Mouse (Mus musculus) CH12.LX (cell line): ENCODE measurements around the gene Ect2l. TPM values are rescaled to one million over a fixed set of nuclear protein-coding genes. Genes with fewer than 3 reads are reported as not detected.

Experiments used
- DNase-seq: peaks from one replicate; pipeline ENCODE4 v3.0.0-alpha.2; 2013; ENCODE audit errors: extremely low read depth
- H3K27ac ChIP-seq: 2 replicates; pipeline ENCODE4 v1.5.1; 2012; ENCODE audit warnings: low read depth, mild to moderate bottlenecking, control low read depth, moderate library complexity; ENCODE audit not compliant: insufficient read depth
- H3K27me3 ChIP-seq: replicated peaks from 2 replicates; pipeline ENCODE3; 2012; ENCODE audit warnings: inconsistent platforms
- H3K36me3 ChIP-seq, 2 experiments: replicated peaks in 1 of 2; 2 replicates each; pipeline versions ENCODE3 to v1.6.1; 2012; ENCODE audit warnings: inconsistent platforms in 1 of 2, low read length in 1 of 2, mild to moderate bottlenecking in 1 of 2, mixed read lengths in 1 of 2, moderate library complexity in 1 of 2; ENCODE audit not compliant: control insufficient read depth in 1 of 2, insufficient read depth in 1 of 2
- H3K4me1 ChIP-seq, 2 experiments: 2 replicates each; pipeline ENCODE4 v1.6.1; 2012; ENCODE audit warnings: inconsistent platforms in 1 of 2, moderate library complexity in 1 of 2; ENCODE audit not compliant: insufficient read depth in 2 of 2, control insufficient read depth in 1 of 2
- H3K4me2 ChIP-seq: 2 replicates; pipeline ENCODE4 v1.6.1; 2012; ENCODE audit warnings: low read depth, mild to moderate bottlenecking, control low read depth; ENCODE audit not compliant: poor library complexity, insufficient read depth, severe bottlenecking
- H3K4me3 ChIP-seq, 3 experiments: fragments of 150-350 bp in 1 of 3; sonication (generic) in 1 of 3; replicated peaks in 1 of 3; 2 replicates each; pipeline versions ENCODE3 to v1.5.1; 2011 to 2012; ENCODE audit warnings: low read depth in 2 of 3, low read length in 2 of 3, mild to moderate bottlenecking in 2 of 3, moderate library complexity in 2 of 3, control low read depth in 1 of 3, improper control_type of control experiment in 1 of 3, inconsistent platforms in 1 of 3, mixed read lengths in 1 of 3; ENCODE audit not compliant: poor library complexity in 1 of 3
- H3K79me2 ChIP-seq: replicated peaks from 2 replicates; pipeline ENCODE4 v1.6.1; 2012; ENCODE audit warnings: mild to moderate bottlenecking, moderate library complexity; ENCODE audit not compliant: control insufficient read depth, poor library complexity, insufficient read depth, severe bottlenecking; ENCODE audit errors: extremely low read depth
- H3K9ac ChIP-seq: 2 replicates; pipeline ENCODE4 v1.6.1; 2012; ENCODE audit warnings: low read depth, mild to moderate bottlenecking, control low read depth, moderate library complexity; ENCODE audit not compliant: insufficient read depth
- H3K9me3 ChIP-seq: replicated peaks from 2 replicates; pipeline ENCODE3; 2012; ENCODE audit warnings: low read length, inconsistent platforms, mixed read lengths
- CHD2 ChIP-seq: IDR thresholded peaks from 2 replicates; pipeline ENCODE4 v1.6.1; 2011; ENCODE audit warnings: low read length, improper control_type of control experiment
- EP300 ChIP-seq: IDR thresholded peaks from 2 replicates; pipeline ENCODE4 v1.6.1; 2011; ENCODE audit warnings: low read length, improper control_type of control experiment
- ETS1 ChIP-seq: conservative IDR thresholded peaks from 2 replicates; pipeline ENCODE4 v1.6.1; 2012; ENCODE audit warnings: low read depth, mild to moderate bottlenecking, inconsistent platforms, low read length, improper control_type of control experiment, moderate library complexity
- GABPA ChIP-seq: IDR thresholded peaks from 2 replicates; pipeline ENCODE4 v1.6.1; 2012; ENCODE audit warnings: low read depth, low read length, improper control_type of control experiment, inconsistent platforms; ENCODE audit not compliant: insufficient replicate concordance
- HCFC1 ChIP-seq: IDR thresholded peaks from 2 replicates; pipeline ENCODE4 v1.6.1; 2012; ENCODE audit warnings: low read depth, mild to moderate bottlenecking, inconsistent platforms, low read length, improper control_type of control experiment
- IRF4 ChIP-seq: IDR thresholded peaks from 2 replicates; pipeline ENCODE4 v1.6.1; 2014; ENCODE audit warnings: low read depth, mild to moderate bottlenecking, inconsistent platforms, low read length, improper control_type of control experiment
- JUN ChIP-seq: IDR thresholded peaks from 2 replicates; pipeline ENCODE4 v1.6.1; 2011; ENCODE audit warnings: low read depth, mild to moderate bottlenecking, low read length, improper control_type of control experiment, moderate library complexity; ENCODE audit not compliant: insufficient read depth
- JUND ChIP-seq: conservative IDR thresholded peaks from 2 replicates; pipeline ENCODE4 v1.6.1; 2011; ENCODE audit warnings: low read depth, low read length, improper control_type of control experiment
- MAX ChIP-seq: IDR thresholded peaks from 2 replicates; pipeline ENCODE4 v1.6.1; 2011; ENCODE audit warnings: low read length, improper control_type of control experiment
- MAZ ChIP-seq: IDR thresholded peaks from 2 replicates; pipeline ENCODE4 v1.6.1; 2012; ENCODE audit warnings: low read depth, mild to moderate bottlenecking, inconsistent platforms, low read length, improper control_type of control experiment, moderate library complexity
- MEF2A ChIP-seq: IDR thresholded peaks from 2 replicates; pipeline ENCODE4 v1.6.1; 2014; ENCODE audit warnings: low read depth, mild to moderate bottlenecking, inconsistent platforms, low read length, improper control_type of control experiment, borderline replicate concordance
- MXI1 ChIP-seq: IDR thresholded peaks from 2 replicates; pipeline ENCODE4 v1.6.1; 2011; ENCODE audit warnings: mild to moderate bottlenecking, low read depth, low read length, improper control_type of control experiment
- MYC ChIP-seq: IDR thresholded peaks from 2 replicates; pipeline ENCODE4 v1.6.1; 2011; ENCODE audit warnings: low read depth, mild to moderate bottlenecking, improper control_type of control experiment, low read length
- POLR2A ChIP-seq: IDR thresholded peaks from 2 replicates; pipeline ENCODE4 v1.6.1; 2011; ENCODE audit warnings: low read depth, mild to moderate bottlenecking, improper control_type of control experiment, low read length
- POLR2AphosphoS2 ChIP-seq: IDR thresholded peaks from 2 replicates; pipeline ENCODE4 v1.6.1; 2011; ENCODE audit warnings: low read depth, low read length, improper control_type of control experiment
- RCOR1 ChIP-seq: conservative IDR thresholded peaks from 2 replicates; pipeline ENCODE4 v1.6.1; 2012; ENCODE audit warnings: low read depth, mild to moderate bottlenecking, inconsistent platforms, low read length, improper control_type of control experiment
- SIN3A ChIP-seq: IDR thresholded peaks from 2 replicates; pipeline ENCODE4 v1.6.1; 2012; ENCODE audit warnings: low read length, improper control_type of control experiment, inconsistent platforms
- SMC3 ChIP-seq: IDR thresholded peaks from 2 replicates; pipeline ENCODE4 v1.6.1; 2011; ENCODE audit warnings: low read depth, low read length, improper control_type of control experiment
- TBP ChIP-seq: conservative IDR thresholded peaks from 2 replicates; pipeline ENCODE4 v1.6.1; 2011; ENCODE audit warnings: low read depth, low read length, improper control_type of control experiment
- USF1 ChIP-seq: IDR thresholded peaks from 2 replicates; pipeline ENCODE4 v1.6.1; 2014; ENCODE audit warnings: low read depth, mild to moderate bottlenecking, inconsistent platforms, low read length, improper control_type of control experiment
- USF2 ChIP-seq: conservative IDR thresholded peaks from 2 replicates; pipeline ENCODE4 v1.6.1; 2011; ENCODE audit warnings: low read depth, low read length, improper control_type of control experiment
- ZC3H11A ChIP-seq: IDR thresholded peaks from 2 replicates; pipeline ENCODE4 v1.6.1; 2012; ENCODE audit warnings: low read depth, mild to moderate bottlenecking, inconsistent platforms, low read length, improper control_type of control experiment
- ZMIZ1 ChIP-seq: IDR thresholded peaks from 2 replicates; pipeline ENCODE4 v1.6.1; 2012; ENCODE audit warnings: low read depth, mild to moderate bottlenecking, inconsistent platforms, low read length, improper control_type of control experiment
- dilution Hi-C: fragments of 300-500 bp; cut with MboI; formaldehyde crosslinking; loops from 2 replicates; pipeline ENCODE4 v1.14.3; 2020; ENCODE audit warnings: low sequenced_read_pairs; ENCODE audit not compliant: extremely low pct_unique_long_range_greater_than_20kb, extremely low pct_ligation_motif_present
- in situ Hi-C: fragments of 300-500 bp; cut with MboI; formaldehyde crosslinking; loops from 3 replicates; pipeline ENCODE4 v1.14.3; 2019; ENCODE audit warnings: low sequenced_read_pairs, low pct_ligation_motif_present, low pct_unique_long_range_greater_than_20kb, mixed read lengths
- polyA plus RNA-seq: library from polyadenylated mRNA; unstranded; fragments of >175 nt; gene quantifications from 2 replicates; pipeline ENCODE4 v1.2.1, GENCODE M21; 2012; ENCODE audit warnings: low read depth; ENCODE audit not compliant: insufficient read length
- total RNA-seq, 2 experiments: library from RNA; depleted of rRNA; stranded (reverse); fragments of 300-350 nt in 1 of 2; fragments of >200 nt in 1 of 2; gene quantifications; 2 replicates each; pipeline ENCODE4 v1.2.3; 2012 to 2014

Gene Ect2l
- total and polyA plus RNA-seq, 3 experiments: not detected

- TF ChIP-seq CHD2 (no peak), HCFC1 (no peak)
- no peaks in the 10 kb centered on the region for H3K27me3 ChIP-seq
- no peaks in the 10 kb centered on the region for H3K9me3 ChIP-seq
- H3K79me2 ChIP-seq: no peaks in the 10 kb centered on the region
- no peak overlapping the region for H3K4me3 ChIP-seq
- no peaks in the 10 kb centered on the region for H3K4me1 ChIP-seq
- no peak for DNase-seq
- no peak overlapping the region for H3K4me2 ChIP-seq
- H3K36me3 ChIP-seq: no peaks in the 10 kb centered on the region
- in situ Hi-C loops: no loop called here
- dilution Hi-C loops: no loop called here
- H3K27ac ChIP-seq: no peak overlapping the region
- H3K9ac ChIP-seq: no peak overlapping the region
Measured at GRCm38 (mm10) chr10:18147224-18147623, 63.5 kb downstream of the Ect2l start.

DNA sequence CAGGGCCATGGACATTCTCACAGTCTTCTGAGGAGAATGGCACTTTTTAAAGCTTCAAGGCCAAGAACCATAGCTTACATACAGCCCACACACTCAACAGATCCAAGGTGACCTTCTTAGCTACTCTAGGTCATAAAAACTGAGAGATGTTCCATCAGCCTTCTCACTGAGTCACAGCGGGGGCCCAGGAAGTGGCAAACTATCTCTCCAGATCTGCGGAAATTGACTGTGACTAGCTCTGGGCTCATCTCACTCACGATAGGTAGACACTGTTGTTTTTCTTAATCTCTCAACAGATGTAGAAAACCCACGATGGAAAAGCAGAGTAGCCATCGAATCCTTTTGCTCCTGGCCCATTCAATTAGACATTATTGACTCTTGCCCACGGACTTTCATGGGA, 68.5 kb downstream of the Ect2l start:
- no peak for DNase-seq
- dilution Hi-C loops: no loop called here
- H3K27me3 ChIP-seq: no peaks in the 10 kb centered on the region
- H3K9ac ChIP-seq: no peak overlapping the region
- H3K4me3 ChIP-seq: no peak overlapping the region
- no peak overlapping the region for H3K4me2 ChIP-seq
- H3K4me1 ChIP-seq: no peaks in the 10 kb centered on the region
- TF ChIP-seq POLR2AphosphoS2: no peak
- no peak for TF ChIP-seq JUND
- TF ChIP-seq MYC: no peak
- TF ChIP-seq SIN3A: no peak
- TF ChIP-seq JUN: no peak
- no peak for TF ChIP-seq MAZ
- TF ChIP-seq USF2: no peak
- TF ChIP-seq HCFC1: no peak
- TF ChIP-seq POLR2A: no peak
- TF ChIP-seq ZC3H11A: no peak
- no peak overlapping the region for H3K27ac ChIP-seq
- in situ Hi-C loops: no loop called here
- no peaks in the 10 kb centered on the region for H3K9me3 ChIP-seq
- H3K36me3 ChIP-seq: no peaks in the 10 kb centered on the region
- no peaks in the 10 kb centered on the region for H3K79me2 ChIP-seq

DNA sequence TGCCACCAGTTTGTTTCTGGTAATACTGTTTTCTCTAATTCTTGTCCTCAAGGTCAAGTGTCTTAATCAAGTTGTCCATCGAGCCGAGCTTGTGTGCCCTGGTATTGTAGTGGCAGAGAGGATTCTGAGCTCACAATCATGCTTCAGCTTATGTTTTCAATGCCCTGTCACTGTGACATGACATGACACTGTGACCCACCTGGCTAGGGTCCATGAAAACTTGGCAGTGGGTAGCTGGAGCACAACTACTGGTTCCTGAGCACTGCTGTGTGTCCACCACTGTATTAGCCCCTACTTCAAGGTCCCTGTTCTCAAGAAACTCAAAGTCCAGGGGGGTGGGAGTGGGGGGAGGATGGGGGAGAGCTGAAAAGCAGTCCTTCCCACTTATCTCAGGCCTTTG, 69.3 kb downstream of the Ect2l start:
- Histone ChIP-seq H3K4me3 (no peak overlapping the region), H3K9ac (no peak overlapping the region), H3K36me3 (no peaks in the 10 kb centered on the region), H3K27ac (no peak overlapping the region), H3K4me1 (no peaks in the 10 kb centered on the region), H3K9me3 (no peaks in the 10 kb centered on the region), H3K27me3 (no peaks in the 10 kb centered on the region), H3K4me2 (no peak overlapping the region), H3K79me2 (no peaks in the 10 kb centered on the region)
- dilution Hi-C loops: no loop called here
- in situ Hi-C loops: no loop called here
- TF ChIP-seq MAX: no peak
- no peak for TF ChIP-seq ETS1
- no peak for TF ChIP-seq EP300
- TF ChIP-seq TBP: no peak
- TF ChIP-seq JUN: no peak
- no peak for TF ChIP-seq RCOR1
- no peak for TF ChIP-seq MYC
- TF ChIP-seq USF1: no peak
- TF ChIP-seq IRF4: no peak
- no peak for TF ChIP-seq ZMIZ1
- no peak for TF ChIP-seq MEF2A
- TF ChIP-seq MXI1: no peak
- no peak for TF ChIP-seq SMC3
- TF ChIP-seq GABPA: no peak
- DNase-seq: no peak
